Mouse (Mus musculus): ENCODE data around the gene Cylc1. TPM values are rescaled to one million over a fixed set of nuclear protein-coding genes. Genes with fewer than 3 reads are reported as not detected.

The Cylc1 gene
- not detected for total RNA-seq (2021)

DNA sequence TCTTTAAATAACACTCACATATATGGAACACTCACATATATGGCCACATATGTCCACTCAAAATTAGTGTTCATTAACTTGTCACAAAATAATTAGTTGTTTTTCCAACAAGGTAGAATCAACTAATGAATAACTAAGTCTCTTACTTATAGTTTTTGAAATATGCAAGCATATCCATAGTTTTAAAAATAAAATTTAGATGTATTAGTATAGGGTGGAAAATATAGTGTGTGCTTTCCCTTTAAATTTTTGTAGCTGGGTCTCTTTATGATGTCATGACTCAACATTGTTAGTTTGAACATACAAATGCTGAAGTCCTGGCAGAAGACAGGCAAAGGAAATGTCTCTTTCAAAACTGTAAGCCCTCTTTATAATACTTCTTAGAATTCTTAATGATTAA is at the start of gene Cylc1:
Gene Cylc1 (plus strand): TSS at position 301 of the 400 bp plus-strand sequence.
- DNase-seq: no peak

DNA sequence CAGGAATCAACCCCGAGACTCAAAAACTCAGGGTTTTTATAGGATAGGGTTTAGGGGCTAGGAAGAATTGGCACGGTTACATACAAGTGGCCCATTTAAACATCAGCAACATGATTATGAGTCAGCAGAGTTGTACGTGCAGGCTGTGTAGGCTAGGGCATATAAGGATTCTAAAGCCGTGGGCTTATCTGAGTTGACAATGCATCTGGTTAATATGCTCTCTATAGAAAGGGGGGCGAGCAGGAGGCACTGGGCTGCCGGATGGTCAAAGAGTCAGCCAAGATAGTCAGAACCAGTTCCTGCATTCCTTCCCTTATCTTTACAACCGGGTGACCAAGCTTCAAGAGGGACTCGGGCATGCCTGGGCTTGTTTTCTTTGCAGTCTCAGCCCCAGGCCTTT is 31.5 kb upstream of the Cylc1 start:
- no peak for DNase-seq

DNA sequence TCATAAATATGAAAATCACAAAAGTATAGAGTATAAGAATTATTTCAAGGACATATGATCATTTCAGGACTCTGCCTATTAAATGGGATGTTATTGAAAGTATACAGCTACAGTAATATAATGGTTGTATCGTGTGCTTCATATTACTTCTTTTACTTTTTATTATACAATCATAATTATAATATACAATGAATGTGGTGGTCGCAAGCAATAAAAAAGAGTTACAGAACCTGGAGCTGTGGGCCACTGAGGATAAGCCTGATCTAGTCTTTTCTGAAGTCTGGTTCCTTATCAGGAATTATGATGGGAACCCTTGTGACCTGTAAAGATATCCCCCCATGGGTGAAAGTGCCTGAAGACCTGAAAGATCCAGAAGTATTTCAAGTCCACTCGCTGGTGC is 57.8 kb downstream of the Cylc1 start, which contains the start of gene Gm10112:
Gene Gm10112 (plus strand): TSS at position 301 of the 400 bp plus-strand sequence.
- no peak for DNase-seq

Other genes starting within 250 kb of the Cylc1 start
- gene Gm10112, start 57.9 kb downstream of the Cylc1 start, total RNA-seq (2021): not detected